Mouse (Mus musculus): ENCODE measurements around the gene Noct. TPM values are rescaled to one million over a fixed set of nuclear protein-coding genes. Genes with fewer than 3 reads are reported as not detected.

Gene Noct
- polyA plus RNA-seq, 1 experiment = 36.2 TPM

DNA sequence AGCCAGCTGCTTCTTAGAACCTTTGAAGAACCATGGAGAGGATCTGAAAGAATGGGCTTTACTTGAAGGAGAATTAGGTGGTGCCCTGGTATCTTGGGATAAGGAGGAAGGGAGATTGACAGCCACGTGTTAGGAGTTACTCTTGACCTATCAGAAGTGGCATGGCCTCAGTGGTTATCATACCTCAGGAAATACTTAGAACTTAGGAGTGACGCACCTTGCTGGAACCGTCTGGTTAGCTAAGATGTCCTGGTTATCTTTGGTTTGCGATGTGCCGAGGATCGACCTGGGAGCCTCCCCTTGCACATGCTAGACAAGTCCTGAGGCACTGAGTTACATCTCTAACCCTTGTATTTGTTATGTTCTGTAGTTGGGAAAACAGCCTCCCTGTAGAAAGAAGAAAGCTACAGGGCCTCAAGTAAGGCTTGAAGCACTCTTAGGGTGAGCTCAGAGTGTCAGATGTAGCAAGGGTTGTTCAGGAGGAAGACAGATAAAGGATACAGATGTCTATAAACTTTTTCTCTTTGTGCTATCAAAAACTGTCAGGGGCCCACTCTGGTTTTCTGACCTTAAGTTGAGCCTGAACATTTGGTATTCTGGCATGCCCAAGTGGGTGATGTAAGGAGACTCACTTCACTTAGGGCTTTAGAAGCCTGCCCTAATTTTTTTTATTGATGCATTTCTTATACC is 6.0 kb downstream of the Noct start:
- no peak for DNase-seq (ENCODE audit: extremely low spot score in 1 of 2, low spot score in 1 of 2)

DNA sequence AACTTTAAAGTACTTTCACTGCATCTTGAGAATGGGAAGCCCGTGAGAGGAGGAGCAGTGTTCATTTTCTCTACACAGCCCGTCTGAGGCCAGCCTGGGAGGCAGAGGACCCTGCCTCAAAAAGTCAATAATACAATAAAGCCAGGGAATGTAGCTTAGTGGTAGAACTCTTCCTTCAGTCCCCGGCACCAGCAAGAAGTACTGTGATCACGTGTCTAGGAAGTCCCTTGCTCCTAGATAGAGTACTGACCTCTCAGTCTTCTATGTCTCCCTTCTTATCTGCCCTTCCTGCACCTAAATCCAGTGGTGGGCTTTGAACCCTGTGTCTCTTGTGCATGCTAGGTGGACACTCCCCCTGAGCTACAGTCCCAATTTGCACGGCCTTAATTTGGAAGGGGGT is 6.6 kb downstream of the Noct start:
- no peak for DNase-seq (ENCODE audit: extremely low spot score in 1 of 2, low spot score in 1 of 2)

GRCm38 (mm10) chr3:51231499-51231898 is 7.3 kb downstream of the Noct start:
- DNase-seq (ENCODE audit: extremely low spot score in 1 of 2, low spot score in 1 of 2) = no peak

- DNase-seq (ENCODE audit: extremely low spot score in 1 of 2, low spot score in 1 of 2) = no peak
These were observed 8.1 kb downstream of the Noct start for GRCm38 (mm10) chr3:51232205-51232910.

DNA sequence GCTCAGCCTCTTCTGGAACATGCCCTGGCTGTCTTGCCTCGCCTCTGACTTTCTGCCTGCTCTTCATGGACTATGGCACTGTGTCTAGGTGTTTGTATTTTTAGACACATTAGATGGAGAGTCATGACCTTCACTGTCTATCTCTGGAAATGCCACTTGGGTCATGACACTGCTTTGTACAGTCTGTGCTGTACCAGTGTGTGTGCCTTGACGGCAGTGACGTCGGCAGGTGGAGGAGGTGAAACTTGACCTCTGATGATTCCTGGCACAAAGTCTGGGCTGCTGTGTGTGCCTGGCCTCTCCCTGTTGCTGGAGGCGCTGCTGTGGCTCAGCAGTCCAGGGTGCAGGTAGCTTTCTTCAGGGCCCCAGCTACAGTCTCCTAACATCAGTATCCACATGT is 9.2 kb downstream of the Noct start:
- DNase-seq (ENCODE audit: extremely low spot score in 1 of 2, low spot score in 1 of 2) = no peak

- peak; percentile 50 to 82 for DNase-seq (ENCODE audit: extremely low spot score in 1 of 2, low spot score in 1 of 2)
These were observed 9.9 kb downstream of the Noct start for GRCm38 (mm10) chr3:51233918-51234751.

GRCm38 (mm10) chr3:51234752-51235055 is 10.5 kb downstream of the Noct start:
- no peak for DNase-seq (ENCODE audit: extremely low spot score in 1 of 2, low spot score in 1 of 2)

GRCm38 (mm10) chr3:51238515-51238914 is 14.3 kb downstream of the Noct start:
- DNase-seq (ENCODE audit: extremely low spot score in 1 of 2, low spot score in 1 of 2) = no peak

DNA sequence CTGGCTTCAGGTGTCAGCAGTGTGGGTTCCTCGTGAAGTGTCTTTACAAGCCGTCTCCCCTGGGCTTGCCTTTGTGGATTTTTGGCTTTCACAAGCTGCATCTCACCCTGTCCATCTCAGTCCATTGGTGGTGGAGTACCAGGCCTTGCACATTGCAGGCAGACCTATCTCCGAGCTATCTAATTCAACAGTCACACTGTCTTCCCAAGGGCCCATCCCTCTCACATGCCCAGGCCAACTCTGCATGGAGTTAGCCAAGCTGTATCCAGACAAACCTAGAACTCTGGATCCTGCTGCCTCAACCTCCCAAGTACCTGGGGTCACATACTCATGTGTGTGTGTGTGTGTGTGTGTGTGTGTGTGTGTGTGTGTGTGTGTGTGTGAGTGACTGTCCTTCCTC is 15.3 kb downstream of the Noct start:
- DNase-seq (ENCODE audit: extremely low spot score in 1 of 2, low spot score in 1 of 2) = no peak

DNA sequence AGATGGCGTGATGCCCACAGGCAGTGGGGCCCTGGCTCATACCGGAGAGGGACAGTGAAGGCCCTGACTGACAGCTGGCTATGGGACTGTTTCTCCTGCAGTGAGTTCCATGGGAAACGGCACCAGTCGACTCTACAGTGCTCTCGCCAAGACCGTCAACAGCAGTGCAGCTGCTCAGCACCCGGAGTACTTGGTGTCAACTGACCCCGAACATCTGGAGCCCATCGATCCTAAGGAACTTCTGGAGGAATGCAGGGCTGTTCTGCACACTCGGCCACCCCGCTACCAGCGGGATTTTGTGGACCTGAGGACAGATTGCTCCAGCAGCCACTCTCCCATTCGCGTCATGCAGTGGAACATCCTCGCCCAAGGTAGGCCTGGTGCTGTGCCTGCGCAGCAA is 23.5 kb downstream of the Noct start:
- DNase-seq (ENCODE audit: extremely low spot score in 1 of 2, low spot score in 1 of 2) = no peak

DNA sequence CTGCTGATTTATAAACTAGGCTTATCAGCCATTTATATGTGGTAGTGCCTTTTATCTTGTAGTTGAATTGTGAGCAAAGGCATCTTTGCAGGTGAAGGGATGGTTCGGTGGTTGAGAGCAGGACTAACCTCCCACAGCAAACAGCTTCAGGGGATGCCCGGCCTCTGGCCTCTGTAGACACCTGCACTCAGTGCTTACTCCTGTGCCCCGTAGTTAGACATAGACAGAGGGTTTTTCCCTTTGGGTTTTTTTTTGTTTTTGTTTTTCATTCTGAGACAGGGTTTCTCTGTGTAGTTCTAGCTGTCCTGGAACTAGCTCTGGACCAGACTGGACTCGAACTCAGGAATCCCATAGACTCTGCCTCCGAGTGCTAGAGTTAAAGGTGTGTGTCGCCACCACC is 24.4 kb downstream of the Noct start:
- DNase-seq (ENCODE audit: extremely low spot score in 1 of 2, low spot score in 1 of 2) = no peak

DNA sequence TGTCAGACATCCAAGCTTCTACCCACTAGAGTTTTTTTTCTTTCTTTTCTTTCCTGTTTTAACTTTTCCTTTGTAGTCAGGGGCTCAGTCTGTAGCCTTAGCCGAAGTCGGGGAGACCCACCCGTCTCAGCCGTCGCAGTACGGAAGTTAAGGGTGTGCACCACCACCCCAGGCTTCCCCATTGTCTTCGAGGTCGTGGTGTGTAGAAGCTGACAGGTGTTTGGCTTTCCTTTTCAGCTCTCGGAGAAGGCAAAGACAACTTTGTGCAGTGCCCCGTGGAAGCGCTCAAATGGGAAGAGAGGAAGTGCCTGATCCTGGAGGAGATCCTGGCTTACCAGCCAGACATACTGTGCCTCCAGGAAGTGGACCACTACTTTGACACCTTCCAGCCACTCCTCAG is 25.2 kb downstream of the Noct start:
- no peak for DNase-seq (ENCODE audit: extremely low spot score in 1 of 2, low spot score in 1 of 2)

GRCm38 (mm10) chr3:51249866-51250265 is 25.6 kb downstream of the Noct start:
- no peak for DNase-seq (ENCODE audit: extremely low spot score in 1 of 2, low spot score in 1 of 2)

DNA sequence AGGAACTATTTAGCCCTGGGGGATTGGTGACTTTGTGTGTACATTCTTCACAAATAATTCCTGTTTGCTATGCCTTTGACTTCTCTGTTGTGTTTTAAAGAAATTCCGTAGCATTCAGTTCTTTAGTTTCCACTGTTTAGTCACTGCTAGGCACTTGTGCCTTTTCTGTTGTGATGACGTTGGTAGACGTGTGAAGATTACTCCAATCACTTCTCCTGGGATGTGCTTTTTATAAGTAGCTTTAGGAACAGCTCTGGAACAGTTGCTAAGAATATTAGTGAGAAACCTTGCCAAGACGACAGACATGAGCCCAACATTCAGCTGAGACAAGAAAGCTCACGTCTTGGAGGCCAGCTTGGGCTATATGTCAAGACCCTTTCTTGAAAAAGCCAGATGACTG is 26.8 kb downstream of the Noct start:
- peak in 1 of 2 experiments; percentile 41 for DNase-seq (ENCODE audit: extremely low spot score in 1 of 2, low spot score in 1 of 2)

DNA sequence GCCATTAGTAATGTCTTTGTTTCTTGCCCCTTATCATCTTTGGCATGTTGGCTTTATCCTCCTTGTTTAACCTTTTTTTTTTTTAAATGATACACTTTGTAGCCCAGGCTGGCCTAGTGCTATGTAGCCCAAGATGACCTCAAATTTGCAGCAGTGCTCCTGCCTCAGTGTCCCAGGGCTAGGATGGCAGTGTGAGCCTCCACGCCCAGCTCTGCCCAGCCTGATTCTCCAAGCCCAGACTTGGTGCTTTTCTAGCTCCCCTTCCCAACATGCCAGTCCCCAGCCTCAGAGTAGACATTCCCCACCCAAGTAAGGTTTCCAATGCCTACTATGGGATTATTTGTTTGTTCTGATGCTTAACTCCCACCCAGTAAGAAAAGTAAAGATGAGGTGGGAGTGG is 28.0 kb downstream of the Noct start:
- no peak for DNase-seq (ENCODE audit: extremely low spot score in 1 of 2, low spot score in 1 of 2)

DNA sequence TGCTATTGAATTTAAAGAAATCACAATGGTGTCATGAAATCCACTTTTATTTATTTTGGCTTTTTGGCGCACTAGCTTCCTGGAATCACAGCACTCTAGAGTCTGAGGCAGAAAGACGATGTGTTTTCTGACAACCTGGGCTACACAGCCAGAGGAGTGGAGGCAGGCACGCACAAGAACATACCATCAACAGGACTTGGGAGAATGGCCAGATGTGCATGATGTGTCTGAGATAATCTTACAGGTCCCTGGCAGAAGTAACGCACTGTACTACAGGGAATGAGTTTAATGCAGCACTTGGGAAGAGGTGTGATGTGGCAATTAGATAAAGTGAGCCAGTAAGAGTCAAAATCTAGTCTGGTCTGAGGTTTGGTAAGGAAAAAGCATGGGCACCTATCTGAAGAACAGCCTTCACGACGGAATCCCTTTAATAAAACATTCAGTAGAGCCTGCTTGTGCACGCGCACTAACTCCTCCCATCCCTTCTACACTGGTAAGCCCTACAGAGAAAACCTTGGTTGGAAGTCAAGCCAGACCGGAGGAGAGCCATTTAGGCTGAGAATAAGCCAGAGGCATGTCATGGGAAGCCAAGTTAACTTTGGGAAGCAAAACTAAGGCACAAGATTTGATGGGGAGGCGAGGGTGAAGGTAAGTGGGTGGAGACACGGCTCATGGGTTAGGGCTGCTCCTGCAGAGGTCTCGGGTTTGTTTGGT is 28.6 kb downstream of the Noct start:
- no peak for DNase-seq (ENCODE audit: extremely low spot score in 1 of 2, low spot score in 1 of 2)

DNA sequence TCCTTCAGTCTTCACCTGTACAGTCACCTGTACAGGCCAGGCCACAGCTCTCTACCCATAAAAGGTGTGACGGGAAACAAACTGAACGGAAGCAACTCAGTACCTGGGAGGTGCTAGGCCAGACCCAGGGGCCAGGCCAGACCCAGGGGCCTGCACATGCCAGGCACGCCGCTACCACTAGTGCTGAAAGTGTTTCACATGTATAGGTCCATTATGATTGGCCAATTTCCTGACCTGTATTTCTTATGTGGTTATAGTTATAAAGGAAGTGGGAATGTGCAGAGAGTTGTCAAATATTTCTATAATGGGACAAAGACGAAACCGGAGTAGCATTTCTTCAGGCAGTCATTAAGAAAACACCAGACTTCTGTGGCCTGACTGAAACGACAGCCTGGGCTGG is 30.5 kb downstream of the Noct start:
- no peak for DNase-seq (ENCODE audit: extremely low spot score in 1 of 2, low spot score in 1 of 2)

GRCm38 (mm10) chr3:51256450-51256849 is 32.2 kb downstream of the Noct start:
- no peak for DNase-seq (ENCODE audit: extremely low spot score in 1 of 2, low spot score in 1 of 2)

- no peak for DNase-seq (ENCODE audit: extremely low spot score in 1 of 2, low spot score in 1 of 2)
These were observed 33.8 kb downstream of the Noct start for GRCm38 (mm10) chr3:51258070-51258469.

DNA sequence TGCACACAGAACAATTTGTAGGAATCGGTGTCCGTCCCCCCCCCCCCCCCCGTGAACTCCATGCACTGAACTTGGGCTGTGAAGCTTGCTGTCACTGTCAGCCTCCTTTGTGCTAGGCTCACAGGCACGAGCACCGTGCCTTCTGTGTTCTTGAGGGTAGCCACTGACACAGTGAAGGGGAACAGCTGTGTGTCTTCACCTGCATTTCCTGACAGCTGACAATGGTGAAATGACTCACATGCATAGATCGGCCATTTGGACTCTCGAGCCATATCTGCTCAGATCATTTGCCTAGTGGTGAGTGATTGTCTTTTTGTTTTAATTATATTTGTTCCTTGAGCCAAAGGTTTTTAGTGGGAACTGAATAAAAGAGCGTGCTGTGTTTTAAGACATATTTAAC is 38.7 kb downstream of the Noct start:
- no peak for DNase-seq (ENCODE audit: extremely low spot score in 1 of 2, low spot score in 1 of 2)

DNA sequence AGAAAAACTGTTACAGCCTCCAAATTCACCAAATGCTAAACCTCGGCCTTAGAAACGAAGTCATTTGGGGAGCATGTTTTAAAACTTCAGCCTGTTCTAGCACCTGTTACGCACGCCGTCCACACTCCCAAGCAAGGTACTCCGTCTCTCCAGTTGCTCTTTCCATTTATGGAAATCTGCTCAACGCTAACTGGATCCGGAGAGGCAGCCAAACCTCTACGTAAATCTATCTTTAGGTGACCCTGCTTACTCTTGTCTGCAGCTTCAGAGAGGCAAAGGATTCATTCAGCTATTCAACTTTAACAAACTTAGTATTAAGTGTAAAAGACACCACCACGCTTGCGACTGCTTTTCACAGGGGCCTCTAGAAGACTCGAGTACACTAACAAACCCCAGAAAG is 44.2 kb downstream of the Noct start:
- no peak for DNase-seq (ENCODE audit: extremely low spot score in 1 of 2, low spot score in 1 of 2)
